Mouse (Mus musculus): ENCODE measurements around the gene Foxs1. TPM values are rescaled to one million over a fixed set of nuclear protein-coding genes. Genes with fewer than 3 reads are reported as not detected.

Foxs1 gene
- 1.7 and 1.9 TPM in 2 replicates for polyA plus RNA-seq (2014; fragmentation: Nextera tagmentation; extraction: Ambion mirVana)

- ATAC-seq (ENCODE audit: low FRiP score) (no peak), DNase-seq (ENCODE audit: low spot score) (no peak)
- no peak within 1 kb of the TSS for H3K4me2 ChIP-seq (replicated peaks; ENCODE audit: low read depth, low read length)
- WGBS = 42% methylated on average over 9 of the region's 9 CpGs
- 0 out of 2 replicates have a peak, but pooled peaks cover 2% of the 10 kb centered on the region for H3K4me1 ChIP-seq (replicated peaks; ENCODE audit: control insufficient read depth, insufficient read depth, low read length)
- H3K4me3 ChIP-seq (ENCODE audit: low read depth, low read length) = no peak within 1 kb of the TSS
- H3K9me3 ChIP-seq (ENCODE audit: control insufficient read depth, low read length) = no peaks in the 10 kb centered on the region
- no peak within 1 kb of the TSS for H3K27ac ChIP-seq (ENCODE audit: low read depth, low read length)
- H3K27me3 ChIP-seq (ENCODE audit: control insufficient read depth, insufficient read depth, low read length) = no peaks in the 10 kb centered on the region
- no peaks in the 10 kb centered on the region for H3K36me3 ChIP-seq (ENCODE audit: control insufficient read depth, insufficient read depth, low read length)
- no peak within 1 kb of the TSS for H3K9ac ChIP-seq (ENCODE audit: low read depth, low read length)
Observed at GRCm38 (mm10) chr2:152933048-152933447, at the start of gene Foxs1. Gene Foxs1 (minus strand): TSS chr2:152933208.

- no peaks in the 10 kb centered on the region for H3K4me1 ChIP-seq (replicated peaks; ENCODE audit: control insufficient read depth, insufficient read depth, low read length)
- H3K27ac ChIP-seq (ENCODE audit: low read depth, low read length) = no peak overlapping the region
- DNase-seq (ENCODE audit: low spot score) = no peak
- H3K9me3 ChIP-seq (ENCODE audit: control insufficient read depth, low read length) = no peaks in the 10 kb centered on the region
- no peak overlapping the region for H3K9ac ChIP-seq (ENCODE audit: low read depth, low read length)
- no peaks in the 10 kb centered on the region for H3K36me3 ChIP-seq (ENCODE audit: control insufficient read depth, insufficient read depth, low read length)
- WGBS = 74% methylated on average over 3 of the region's 3 CpGs
- no peak overlapping the region for H3K4me3 ChIP-seq (ENCODE audit: low read depth, low read length)
- no peak overlapping the region for H3K4me2 ChIP-seq (replicated peaks; ENCODE audit: low read depth, low read length)
- no peak for ATAC-seq (ENCODE audit: low FRiP score)
- no peaks in the 10 kb centered on the region for H3K27me3 ChIP-seq (ENCODE audit: control insufficient read depth, insufficient read depth, low read length)
Observed at GRCm38 (mm10) chr2:152976991-152977390, 44.0 kb upstream of the Foxs1 start.

GRCm38 (mm10) chr2:152965555-152965954 lies 32.5 kb upstream of the Foxs1 start:
- Histone ChIP-seq H3K4me1 (replicated peaks; ENCODE audit: control insufficient read depth, insufficient read depth, low read length) (no peaks in the 10 kb centered on the region), H3K9me3 (ENCODE audit: control insufficient read depth, low read length) (no peaks in the 10 kb centered on the region), H3K27ac (ENCODE audit: low read depth, low read length) (no peak overlapping the region), H3K36me3 (ENCODE audit: control insufficient read depth, insufficient read depth, low read length) (no peaks in the 10 kb centered on the region), H3K4me2 (replicated peaks; ENCODE audit: low read depth, low read length) (no peak overlapping the region), H3K27me3 (ENCODE audit: control insufficient read depth, insufficient read depth, low read length) (no peaks in the 10 kb centered on the region), H3K9ac (ENCODE audit: low read depth, low read length) (no peak overlapping the region), H3K4me3 (ENCODE audit: low read depth, low read length) (no peak overlapping the region)
- 83% methylated on average over 4 of the region's 4 CpGs for WGBS
- DNase-seq (ENCODE audit: low spot score) (no peak), ATAC-seq (ENCODE audit: low FRiP score) (no peak)

- DNase-seq (ENCODE audit: low spot score) = peak; percentile 88
- H3K4me3 ChIP-seq (ENCODE audit: low read depth, low read length) = peak within 1 kb of the TSS; percentile 41
- H3K4me2 ChIP-seq (replicated peaks; ENCODE audit: low read depth, low read length) = peak within 1 kb of the TSS; percentile 62
- H3K9ac ChIP-seq (ENCODE audit: low read depth, low read length) = peak within 1 kb of the TSS; percentile 48; the same call in 1 of the 2 replicates
- H3K9me3 ChIP-seq (ENCODE audit: control insufficient read depth, low read length) = no peaks in the 10 kb centered on the region
- H3K27me3 ChIP-seq (ENCODE audit: control insufficient read depth, insufficient read depth, low read length) = no peaks in the 10 kb centered on the region
- ATAC-seq (ENCODE audit: low FRiP score) = peak; percentile 95
- no peaks in the 10 kb centered on the region for H3K36me3 ChIP-seq (ENCODE audit: control insufficient read depth, insufficient read depth, low read length)
- H3K27ac ChIP-seq (ENCODE audit: low read depth, low read length) = no peak within 1 kb of the TSS
- 2% methylated on average over 34 of the region's 34 CpGs for WGBS
- no peaks in the 10 kb centered on the region for H3K4me1 ChIP-seq (replicated peaks; ENCODE audit: control insufficient read depth, insufficient read depth, low read length)
Observed at GRCm38 (mm10) chr2:152962091-152962793, 29.2 kb upstream of the Foxs1 start, which contains the start of gene Ttll9. Gene Ttll9 (plus strand): TSS chr2:152962485.

- no peak overlapping the region for H3K9ac ChIP-seq (ENCODE audit: low read depth, low read length)
Observed at GRCm38 (mm10) chr2:152958116-152958515, 25.1 kb upstream of the Foxs1 start.

GRCm38 (mm10) chr2:152951850-152952720 lies 19.1 kb upstream of the Foxs1 start:
- DNase-seq (ENCODE audit: low spot score) = peak; percentile 63

More at GRCm38 (mm10) chr2:152958116-152958515, 25.1 kb upstream of the Foxs1 start:
- H3K36me3 ChIP-seq (ENCODE audit: control insufficient read depth, insufficient read depth, low read length) = no peaks in the 10 kb centered on the region
- no peak overlapping the region for H3K4me2 ChIP-seq (replicated peaks; ENCODE audit: low read depth, low read length)
- no peak overlapping the region for H3K27ac ChIP-seq (ENCODE audit: low read depth, low read length)
- DNase-seq (ENCODE audit: low spot score) (no peak), ATAC-seq (ENCODE audit: low FRiP score) (no peak)
- H3K4me3 ChIP-seq (ENCODE audit: low read depth, low read length) = no peak overlapping the region
- no peaks in the 10 kb centered on the region; the same call in 1 of the 2 replicates for H3K27me3 ChIP-seq (ENCODE audit: control insufficient read depth, insufficient read depth, low read length)
- no peaks in the 10 kb centered on the region for H3K4me1 ChIP-seq (replicated peaks; ENCODE audit: control insufficient read depth, insufficient read depth, low read length)
- H3K9me3 ChIP-seq (ENCODE audit: control insufficient read depth, low read length) = no peaks in the 10 kb centered on the region
- 83% methylated on average over 3 of the region's 3 CpGs for WGBS

GRCm38 (mm10) chr2:152951065-152951849 lies 18.2 kb upstream of the Foxs1 start, which contains the start of gene Dusp15:
Gene Dusp15 (minus strand): TSS chr2:152951698.
- H3K4me2 ChIP-seq (replicated peaks; ENCODE audit: low read depth, low read length) = peak within 1 kb of the TSS; percentile 95

More at GRCm38 (mm10) chr2:152951850-152952720, 19.1 kb upstream of the Foxs1 start:
- Histone ChIP-seq H3K4me3 (ENCODE audit: low read depth, low read length) (peak overlapping the region; percentile 67), H3K27me3 (ENCODE audit: control insufficient read depth, insufficient read depth, low read length) (peaks cover 13% of the 10 kb centered on the region), H3K4me2 (replicated peaks; ENCODE audit: low read depth, low read length) (peak overlapping the region; percentile 95), H3K4me1 (replicated peaks; ENCODE audit: control insufficient read depth, insufficient read depth, low read length) (peaks cover 6% of the 10 kb centered on the region; the same call in 1 of the 2 replicates), H3K36me3 (ENCODE audit: control insufficient read depth, insufficient read depth, low read length) (no peaks in the 10 kb centered on the region), H3K9me3 (ENCODE audit: control insufficient read depth, low read length) (no peaks in the 10 kb centered on the region), H3K27ac (ENCODE audit: low read depth, low read length) (peak overlapping the region; percentile 53; the same call in 1 of the 2 replicates), H3K9ac (ENCODE audit: low read depth, low read length) (peak overlapping the region; percentile 79)
- WGBS = 13% methylated on average over 13 of the region's 13 CpGs
- ATAC-seq (ENCODE audit: low FRiP score) = peak; percentile 56

More at GRCm38 (mm10) chr2:152951065-152951849, 18.2 kb upstream of the Foxs1 start, which contains the start of gene Dusp15:
- peak within 1 kb of the TSS; percentile 79 for H3K9ac ChIP-seq (ENCODE audit: low read depth, low read length)
- WGBS = under 1% methylated on average over 50 of the region's 54 CpGs
- ATAC-seq (ENCODE audit: low FRiP score) (peak; percentile 74), DNase-seq (ENCODE audit: low spot score) (peak; percentile 66)
- H3K4me3 ChIP-seq (ENCODE audit: low read depth, low read length) = peak within 1 kb of the TSS; percentile 67
- no peaks in the 10 kb centered on the region for H3K9me3 ChIP-seq (ENCODE audit: control insufficient read depth, low read length)
- H3K4me1 ChIP-seq (replicated peaks; ENCODE audit: control insufficient read depth, insufficient read depth, low read length) = peaks cover 6% of the 10 kb centered on the region; the same call in 1 of the 2 replicates
- no peaks in the 10 kb centered on the region for H3K36me3 ChIP-seq (ENCODE audit: control insufficient read depth, insufficient read depth, low read length)
- H3K27me3 ChIP-seq (ENCODE audit: control insufficient read depth, insufficient read depth, low read length) = peaks cover 13% of the 10 kb centered on the region
- H3K27ac ChIP-seq (ENCODE audit: low read depth, low read length) = peak within 1 kb of the TSS; percentile 53; the same call in 1 of the 2 replicates

Data from hindbrain, embryonic 11.5 days (tissue).